In the genomic region with DNA sequence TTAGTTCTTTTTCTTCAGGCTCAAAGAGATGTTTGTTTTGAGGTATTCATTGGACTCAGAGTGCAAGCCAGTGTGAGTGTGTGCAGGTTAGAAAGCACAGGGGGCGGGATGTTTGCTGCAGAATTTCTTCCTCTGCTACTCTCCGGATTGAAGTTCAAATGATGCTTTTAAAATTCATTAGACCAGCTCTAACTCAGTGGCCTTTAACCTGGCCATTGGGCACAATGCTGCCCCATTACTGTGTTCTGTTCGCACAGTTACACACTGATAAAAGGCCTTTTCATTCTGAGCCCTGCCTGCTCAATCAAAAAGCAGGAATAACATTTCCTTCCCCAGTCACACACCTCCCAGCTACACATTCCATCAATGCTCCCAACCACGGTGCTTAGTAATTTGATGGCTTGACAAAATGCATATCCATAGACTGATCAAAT, we compare ENCODE assay signal across 16 mouse cellular contexts. TPM values are rescaled to one million over a fixed set of nuclear protein-coding genes. Genes with fewer than 3 reads are reported as not detected.
DNase-seq lines count a peak whose midpoint lies in the region; ATAC-seq and TF ChIP-seq lines count a peak whose summit lies in the region.
"Had no signal": no experiment of that assay in that cellular context is flagged by ENCODE, and none has a peak within 500 bp of the region (broad histone marks: within the 10 kb centered on the region; RNA-seq: fewer than 3 reads in every experiment).

No protein-coding gene starts in this region.

- H3K9ac ChIP-seq in neural tube, embryonic 13.5 days, result no peak overlapping the region
- H3K9ac ChIP-seq in hindbrain, embryonic 16.5 days (ENCODE audit: low read depth, low read length), result no peak overlapping the region
- H3K9ac ChIP-seq in lung, postnatal 0 days (replicated peaks; ENCODE audit: low read depth), result no peak overlapping the region
- H3K9ac ChIP-seq: embryonic facial prominence, embryonic 15.5 days had no signal

- H3K4me1 ChIP-seq in neural tube, embryonic 13.5 days (replicated peaks), result peaks cover 12% of the 10 kb centered on the region
- H3K4me1 ChIP-seq in hindbrain, embryonic 16.5 days (ENCODE audit: control insufficient read depth, insufficient read depth, low read depth, low read length), result no peaks in the 10 kb centered on the region; the same call in 1 of the 2 replicates
- no peaks in the 10 kb centered on the region for H3K4me1 ChIP-seq in lung, postnatal 0 days (ENCODE audit: insufficient read depth, low read depth, low read length)
- H3K4me1 ChIP-seq: embryonic facial prominence, embryonic 15.5 days had no signal

- H3K9me3 ChIP-seq in neural tube, embryonic 13.5 days, result no peaks in the 10 kb centered on the region
- H3K9me3 ChIP-seq in hindbrain, embryonic 16.5 days (ENCODE audit: control insufficient read depth, low read length), result no peaks in the 10 kb centered on the region
- H3K9me3 ChIP-seq in lung, postnatal 0 days (ENCODE audit: low read length), result no peaks in the 10 kb centered on the region
- H3K9me3 ChIP-seq: embryonic facial prominence, embryonic 15.5 days; G1E had no signal

- 0 out of 2 replicates have a peak overlapping the region, but pooled peaks have one; percentile 13 for H3K27ac ChIP-seq in neural tube, embryonic 13.5 days (replicated peaks)
- H3K27ac ChIP-seq in hindbrain, embryonic 16.5 days (ENCODE audit: low read depth, low read length), result no peak overlapping the region
- H3K27ac ChIP-seq in lung, postnatal 0 days (ENCODE audit: low read length), result no peak overlapping the region
- H3K27ac ChIP-seq: embryonic facial prominence, embryonic 15.5 days had no signal

- H3K36me3 ChIP-seq in neural tube, embryonic 13.5 days, result no peaks in the 10 kb centered on the region
- H3K36me3 ChIP-seq in hindbrain, embryonic 16.5 days (ENCODE audit: control insufficient read depth, insufficient read depth, low read length), result no peaks in the 10 kb centered on the region
- H3K36me3 ChIP-seq in lung, postnatal 0 days (ENCODE audit: insufficient read depth, low read length), result no peaks in the 10 kb centered on the region
- H3K36me3 ChIP-seq: embryonic facial prominence, embryonic 15.5 days; G1E had no signal

- H3K4me3 ChIP-seq in neural tube, embryonic 13.5 days, result no peak overlapping the region
- no peak overlapping the region for H3K4me3 ChIP-seq in hindbrain, embryonic 16.5 days (ENCODE audit: low read length)
- no peak overlapping the region for H3K4me3 ChIP-seq in lung, postnatal 0 days (ENCODE audit: low read depth, low read length)
- H3K4me3 ChIP-seq: embryonic facial prominence, embryonic 15.5 days had no signal

- no peak for ATAC-seq in neural tube, embryonic 13.5 days (ENCODE audit: low read depth)
- ATAC-seq in hindbrain, embryonic 16.5 days, result peak; percentile 50; the same call in 1 of the 2 replicates
- no peak for ATAC-seq in lung, postnatal 0 days
- ATAC-seq in monocyte, adult 5-6 weeks (replicated peaks; ENCODE audit: insufficient number of reproducible peaks, low FRiP score, low TSS enrichment, poor library complexity, severe bottlenecking), result no peak
- ATAC-seq: activated CD4-positive, CD25-positive, alpha-beta regulatory T cell, adult 4 months; inflammation-experienced regulatory T-cells, adult 6 months had no signal

- peak; percentile 9 for DNase-seq in kidney, adult 9 months
- DNase-seq in kidney, postnatal 25 days, result no peak
- no peak for DNase-seq in neural tube, embryonic 10.5 days (ENCODE audit: extremely low spot score, low spot score)
- no peak for DNase-seq in lung, postnatal 0 days (ENCODE audit: low spot score)
- no peak for DNase-seq in left cerebral cortex, postnatal 4 days
- DNase-seq: B cell, adult 2 months; cerebellum, adult 9-10 months; lung, postnatal 36 days; thymus, adult 18-20 months had no signal

- TF ChIP-seq CTCF in lung, postnatal 0 days (IDR thresholded peaks at IDR 0.05), result no peak

- H3K27me3 ChIP-seq in neural tube, embryonic 13.5 days, result peaks cover 66% of the 10 kb centered on the region
- H3K27me3 ChIP-seq in hindbrain, embryonic 16.5 days (replicated peaks; ENCODE audit: control insufficient read depth, insufficient read depth, low read length), result no peaks in the 10 kb centered on the region
- H3K27me3 ChIP-seq in lung, postnatal 0 days (replicated peaks; ENCODE audit: insufficient read depth, low read length), result no peaks in the 10 kb centered on the region
- H3K27me3 ChIP-seq: embryonic facial prominence, embryonic 15.5 days had no signal

- H3K4me2 ChIP-seq in neural tube, embryonic 13.5 days, result no peak overlapping the region
- H3K4me2 ChIP-seq in hindbrain, embryonic 16.5 days (ENCODE audit: low read length), result no peak overlapping the region
- H3K4me2 ChIP-seq in lung, postnatal 0 days (replicated peaks; ENCODE audit: low read depth, low read length), result no peak overlapping the region
- H3K4me2 ChIP-seq: embryonic facial prominence, embryonic 15.5 days had no signal

- TF ChIP-seq EP300 in lung, postnatal 0 days (IDR thresholded peaks at IDR 0.05), result no peak

- intact Hi-C loops in left cerebral cortex, postnatal 4 days (cut with DNase I), result no loop called here

- 20% methylated on average over 4 of the region's 4 CpGs for WGBS in neural tube, embryonic 13.5 days
- WGBS in hindbrain, embryonic 16.5 days, result 22% methylated on average over 4 of the region's 4 CpGs
- 52% methylated on average over 4 of the region's 4 CpGs for WGBS in lung, postnatal 0 days

RNA-seq across cellular contexts. Expression of a gene that starts 29.2 kb away (rescaled TPM):
- 13.4 and 15.1 TPM in 2 replicates for polyA plus RNA-seq in neural tube, embryonic 13.5 days (2015; fragmentation: Nextera tagmentation; extraction: Ambion mirVana)
- polyA plus RNA-seq in hindbrain, embryonic 16.5 days (2015; fragmentation: Nextera tagmentation; extraction: Ambion mirVana), result 17.9 and 18.8 TPM in 2 replicates
- polyA plus RNA-seq in lung, postnatal 0 days (2015; fragmentation: Nextera tagmentation; extraction: Ambion mirVana), result 21.8 and 25.0 TPM in 2 replicates
- 1.3 to 10.4 TPM (median 2.9 TPM) in 3 replicates for total RNA-seq in monocyte, adult 5-6 weeks (2017)
- 10 to 100 TPM; 80.7 to 81.5 TPM for total RNA-seq in left cerebral cortex, postnatal 4 days (2021)
